Mouse (Mus musculus) cerebellum, adult 9-10 months (tissue): ENCODE measurements around the gene Plagl1.
A peak's percentile ranks its signal among the peaks of the same experiment; 100 is the strongest.
"Not testable (repeated sequence)": the region's sequence is repeated elsewhere in the genome, so short reads cannot be mapped to it uniquely, and the experiment has no call there.

ENCODE experiments used
- DNase-seq: peaks from one replicate; pipeline ENCODE4 v3.0.0; 2022

Plagl1 gene

GRCm38 (mm10) chr10:13060021-13060668 lies at the start of gene Plagl1:
Plagl1 (plus strand) TSS chr10:13060504.
- no peak for DNase-seq

DNA sequence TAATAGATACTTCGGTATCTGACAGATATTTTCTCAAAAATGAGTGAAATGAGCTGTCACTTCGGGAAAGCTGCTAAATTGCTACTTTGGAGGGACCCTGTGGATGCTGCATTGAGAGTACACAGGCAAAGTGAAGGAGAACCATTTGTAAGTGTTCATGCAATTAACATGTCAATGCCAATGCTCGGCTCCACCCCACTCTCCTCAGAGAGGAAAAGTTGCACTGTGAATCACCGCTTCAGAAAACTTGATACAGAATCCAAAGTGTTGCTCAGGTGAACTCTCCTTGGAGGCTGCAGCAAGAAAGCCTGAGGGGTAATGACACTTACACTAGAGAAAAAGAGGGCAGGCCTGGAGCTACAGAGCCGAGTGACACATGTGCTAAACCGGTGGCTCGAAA lies 46.3 kb upstream of the Plagl1 start:
- DNase-seq: no peak

DNA sequence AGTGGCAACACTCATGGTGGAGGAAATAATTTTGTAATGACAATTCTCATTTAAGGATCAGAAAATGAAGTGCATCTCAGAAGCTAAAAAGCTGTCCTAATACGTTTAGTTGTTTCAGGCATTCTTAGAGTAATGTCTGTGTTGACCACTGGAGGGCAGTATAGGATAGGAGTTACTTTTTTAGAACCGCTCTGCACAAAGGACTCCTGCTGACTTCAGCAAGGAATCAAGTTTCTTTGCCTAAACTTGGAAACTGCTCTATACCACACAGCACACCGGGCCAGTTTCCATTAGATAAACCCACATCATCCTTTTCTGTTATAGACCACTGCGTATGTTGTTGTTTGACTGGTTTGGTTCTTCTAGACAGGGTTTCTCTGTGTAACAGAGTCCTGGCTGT lies 43.7 kb upstream of the Plagl1 start:
- peak; percentile 77 for DNase-seq

DNA sequence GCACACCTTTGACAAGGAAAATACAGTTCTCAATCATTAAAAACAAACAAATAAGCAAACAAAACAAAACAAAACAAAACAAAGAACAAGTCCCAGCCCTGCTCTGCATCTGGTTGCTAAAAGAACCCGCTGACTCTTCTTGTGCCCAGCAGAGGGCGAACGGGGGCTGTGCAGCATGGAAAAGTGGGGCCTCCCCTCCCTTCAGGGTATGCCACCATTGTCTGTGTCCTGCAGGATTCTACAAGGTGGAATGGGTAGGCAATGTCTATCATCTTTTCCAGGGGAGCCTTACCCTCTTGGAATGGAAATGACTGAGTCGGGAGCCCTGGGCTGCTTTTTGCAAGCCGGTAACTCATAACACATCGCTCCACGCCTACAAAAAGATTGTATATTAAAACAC lies 41.8 kb upstream of the Plagl1 start:
- DNase-seq: no peak

- no peak for DNase-seq
Measured at GRCm38 (mm10) chr10:13019026-13019425, 41.3 kb upstream of the Plagl1 start.

DNA sequence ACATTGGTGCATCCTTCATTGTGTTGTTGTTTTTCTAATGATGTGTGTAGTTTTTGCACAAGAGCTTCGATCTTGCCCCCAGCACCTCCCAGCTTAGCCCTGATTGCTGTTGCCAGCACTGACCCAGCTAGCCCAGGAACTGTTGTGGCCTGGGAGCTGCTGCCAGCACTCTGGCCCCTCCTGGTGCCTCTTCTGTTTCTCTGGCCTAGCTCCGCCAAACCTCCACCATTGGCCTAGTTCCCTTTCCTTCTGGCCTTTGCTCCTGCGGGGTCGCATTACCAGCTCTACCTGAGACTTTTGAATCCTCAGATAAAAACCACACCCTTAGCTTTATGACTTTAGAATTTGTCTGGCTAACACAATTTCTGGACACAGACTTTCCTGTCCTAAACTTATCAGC lies 38.2 kb upstream of the Plagl1 start:
- DNase-seq: no peak

DNA sequence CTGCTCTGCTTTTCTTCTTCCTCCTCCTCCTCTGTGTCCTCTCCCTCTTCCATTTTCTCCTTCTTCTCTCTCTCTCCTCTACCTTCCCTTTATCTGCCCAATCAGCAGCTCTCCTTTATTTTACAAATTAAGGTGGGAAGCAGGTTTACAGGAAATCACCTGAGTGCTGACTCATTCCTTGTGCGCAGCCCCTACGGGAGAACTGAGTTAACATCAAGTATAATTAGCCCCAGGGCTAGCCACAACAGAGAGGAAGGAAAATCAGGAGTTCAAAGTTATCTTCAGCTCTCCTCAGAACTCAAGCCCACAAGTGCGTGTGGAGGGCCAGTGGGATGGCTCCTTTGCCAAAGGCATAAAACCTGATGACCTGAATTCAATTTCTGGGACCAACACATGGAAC lies 36.3 kb upstream of the Plagl1 start:
- DNase-seq: not testable (repeated sequence)

DNA sequence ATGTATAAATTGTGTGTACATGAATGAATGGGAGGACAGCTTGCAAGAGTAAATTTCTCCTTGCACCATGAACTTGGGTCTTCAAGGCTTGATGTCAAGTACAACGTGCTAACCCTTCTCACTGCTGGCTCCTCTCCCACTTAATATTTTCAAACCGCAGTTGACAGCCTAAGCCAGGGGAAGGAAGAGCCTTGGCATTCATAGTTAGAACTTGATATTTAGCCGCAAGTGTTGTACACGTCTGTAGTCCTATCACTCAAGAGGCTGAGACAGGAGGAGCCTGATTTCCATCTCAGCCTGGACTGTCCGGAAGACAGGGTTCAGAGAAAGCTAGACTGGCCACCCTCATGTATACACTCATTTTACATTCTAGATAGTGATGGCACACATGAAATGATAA lies 32.6 kb upstream of the Plagl1 start:
- no peak for DNase-seq

GRCm38 (mm10) chr10:13028215-13028614 lies 32.1 kb upstream of the Plagl1 start:
- no peak for DNase-seq

- no peak for DNase-seq
Measured at GRCm38 (mm10) chr10:13029416-13029815, 30.9 kb upstream of the Plagl1 start.

- no peak for DNase-seq
Measured at GRCm38 (mm10) chr10:13035270-13035669, 25.0 kb upstream of the Plagl1 start.

DNA sequence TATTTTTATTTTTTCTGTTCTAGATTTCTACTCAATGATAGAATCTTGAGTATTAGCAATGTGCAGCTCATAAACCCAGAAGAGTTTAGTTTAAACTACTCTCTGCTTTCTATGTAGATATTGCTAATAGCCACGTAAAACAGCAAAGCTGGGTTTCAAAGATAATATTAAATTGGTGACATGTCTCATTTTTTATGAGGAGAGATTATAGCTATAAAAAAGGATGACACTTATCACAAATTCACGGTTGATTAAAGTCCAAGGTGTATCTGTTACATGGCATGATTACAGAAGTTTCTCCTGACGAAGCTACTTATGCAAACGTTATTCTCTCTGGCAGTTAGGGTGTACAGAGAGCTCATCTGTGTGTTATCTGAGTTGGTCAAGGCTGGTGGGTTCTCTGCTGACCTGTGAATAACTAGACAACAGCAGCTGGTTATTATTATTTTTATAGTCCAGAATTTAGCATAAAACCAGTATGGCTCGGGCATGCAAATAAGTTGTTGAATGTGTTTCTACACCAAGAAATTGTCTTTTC lies 20.6 kb upstream of the Plagl1 start:
- no peak for DNase-seq

DNA sequence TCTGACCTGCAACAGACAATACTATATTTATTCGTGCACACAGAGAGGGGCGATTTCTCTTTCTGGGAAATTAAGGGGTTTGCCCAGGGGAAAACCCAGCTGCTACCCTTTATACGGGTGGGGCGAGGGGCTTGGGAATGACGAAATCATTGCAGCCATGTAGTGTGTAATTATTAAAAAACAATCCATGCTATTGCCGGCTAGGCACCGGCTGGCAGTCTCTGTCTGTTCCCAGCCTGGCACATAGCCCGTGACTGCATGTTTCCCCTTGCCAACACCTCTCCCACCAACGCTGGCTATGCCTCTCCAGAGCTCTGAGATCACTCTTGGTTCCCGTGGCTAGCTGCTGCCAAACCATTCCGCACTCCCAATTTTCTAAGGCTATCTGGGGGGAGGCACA lies 15.6 kb upstream of the Plagl1 start:
- DNase-seq: no peak

GRCm38 (mm10) chr10:13047816-13048215 lies 12.5 kb upstream of the Plagl1 start:
- no peak for DNase-seq

DNA sequence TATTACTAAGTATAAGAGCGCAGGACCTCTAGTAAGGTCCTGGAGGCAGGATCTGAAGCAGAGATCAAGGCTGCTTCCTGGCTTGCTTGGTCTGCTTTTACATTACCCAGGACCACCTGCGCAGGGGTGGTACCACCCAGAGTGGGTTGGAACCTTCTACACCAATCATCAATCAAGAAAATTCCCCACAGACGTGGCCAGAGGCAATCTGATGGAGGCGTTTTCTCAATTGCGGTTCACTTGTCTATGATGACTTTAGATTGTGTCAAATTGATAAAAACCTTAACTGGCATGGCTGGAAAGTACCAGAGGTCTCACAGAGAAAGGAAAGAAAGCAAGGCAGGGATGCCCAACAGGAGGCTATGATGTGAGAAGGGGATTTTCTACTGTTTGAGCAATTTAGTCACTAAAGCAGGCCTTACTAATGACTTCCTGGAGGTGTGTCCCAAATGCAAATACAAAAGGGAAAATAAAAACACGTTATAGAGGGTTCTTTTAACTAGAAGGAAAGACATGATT lies 3.4 kb upstream of the Plagl1 start:
- no peak for DNase-seq

DNA sequence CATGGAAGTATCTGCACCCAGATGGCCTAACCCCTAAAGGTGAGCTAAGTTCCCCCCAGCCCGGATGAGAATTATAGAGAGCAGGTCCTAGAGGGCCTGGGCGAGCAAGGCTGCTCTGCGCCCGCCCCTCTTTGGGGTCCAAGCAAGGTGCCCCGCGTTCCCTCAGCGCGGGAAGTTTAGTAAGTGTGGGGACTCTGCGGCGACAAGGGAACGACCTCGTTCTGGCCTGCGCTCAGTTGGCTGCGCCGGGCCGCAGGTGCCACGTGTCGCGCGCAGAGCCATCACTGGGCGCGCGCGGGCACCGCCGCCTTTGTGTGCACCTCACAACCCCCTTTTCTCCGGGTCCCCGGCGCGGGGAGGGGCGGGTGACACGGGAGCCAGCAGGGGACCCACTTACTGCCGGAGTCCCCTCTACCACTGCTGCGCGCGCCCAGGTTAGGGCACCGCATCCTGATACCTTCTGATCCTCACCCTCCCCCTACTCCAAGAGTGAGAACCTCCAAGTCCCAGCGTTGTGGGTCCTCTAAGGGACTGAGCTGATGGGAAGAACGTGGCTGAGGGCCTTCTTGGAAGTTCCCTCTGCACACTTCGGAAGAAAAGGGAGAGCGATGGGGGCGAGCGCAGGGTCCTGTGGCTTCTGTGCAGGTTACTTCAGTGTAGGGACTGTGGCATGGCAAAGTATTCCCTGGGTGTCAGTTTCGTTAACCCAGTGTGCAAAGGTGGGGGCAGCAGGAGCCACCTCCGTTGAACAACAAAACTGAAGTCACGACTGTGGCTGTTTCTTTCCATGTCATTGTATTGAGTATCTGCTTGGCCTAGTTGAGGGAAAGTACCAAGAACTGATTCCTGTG lies 742 bp downstream of the Plagl1 start:
- DNase-seq: no peak

GRCm38 (mm10) chr10:13062373-13062772 lies 2.1 kb downstream of the Plagl1 start:
- DNase-seq: no peak

- DNase-seq: no peak
Measured at GRCm38 (mm10) chr10:13063457-13063856, 3.2 kb downstream of the Plagl1 start.

GRCm38 (mm10) chr10:13065129-13065752 lies 4.9 kb downstream of the Plagl1 start:
- DNase-seq: no peak

DNA sequence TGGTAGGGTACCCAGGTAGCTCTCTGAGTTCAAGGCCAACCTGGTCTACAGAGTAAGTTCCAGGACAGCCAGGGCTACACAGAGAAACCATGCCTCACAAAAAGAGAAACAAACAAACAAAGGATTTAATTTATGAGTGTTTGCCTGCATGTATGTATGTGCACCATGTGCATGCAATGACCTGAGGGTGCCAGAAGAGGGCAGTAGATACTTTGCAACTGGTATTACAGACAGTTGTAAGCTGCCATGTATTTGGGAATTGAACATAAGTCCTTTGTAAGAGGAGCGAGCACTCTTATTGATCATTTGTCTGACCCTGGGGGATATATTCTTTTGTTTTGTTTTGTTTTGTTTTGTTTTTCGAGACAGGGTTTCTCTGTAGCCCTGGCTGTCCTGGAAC lies 10.7 kb downstream of the Plagl1 start:
- no peak for DNase-seq

DNA sequence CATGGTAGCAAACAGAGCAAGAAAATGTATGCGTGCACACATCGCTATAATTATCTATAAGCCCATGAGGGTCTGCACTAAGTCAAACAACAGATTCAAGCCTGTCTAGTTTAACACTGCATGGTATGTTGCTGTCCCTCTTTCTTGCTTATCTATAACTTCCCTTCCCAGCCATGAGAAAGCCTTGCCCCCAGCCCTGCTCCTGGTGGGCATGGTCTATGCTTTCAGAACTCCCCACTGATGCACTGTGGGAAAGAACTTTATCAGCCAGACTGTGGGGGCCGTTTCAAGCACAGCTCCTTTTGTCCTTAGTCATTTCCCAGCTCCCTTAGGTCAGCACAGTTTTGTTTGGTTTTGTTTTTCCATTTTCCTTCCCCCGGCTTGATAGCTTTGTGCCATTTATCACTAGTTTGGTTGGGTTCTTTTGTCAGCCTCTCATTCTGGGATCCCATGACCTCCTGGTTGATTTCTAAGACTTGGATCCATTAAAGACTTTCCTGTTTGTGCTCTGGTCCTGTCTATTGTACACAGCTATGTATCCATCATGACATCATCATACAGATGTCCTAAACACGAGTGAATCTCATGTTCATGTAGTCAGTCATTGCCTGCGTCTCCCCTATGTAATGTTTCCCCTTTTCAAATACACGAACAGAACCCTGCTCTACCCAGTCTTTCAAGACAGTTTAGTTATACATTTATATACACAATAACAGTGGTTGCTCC lies 16.7 kb downstream of the Plagl1 start:
- no peak for DNase-seq

DNA sequence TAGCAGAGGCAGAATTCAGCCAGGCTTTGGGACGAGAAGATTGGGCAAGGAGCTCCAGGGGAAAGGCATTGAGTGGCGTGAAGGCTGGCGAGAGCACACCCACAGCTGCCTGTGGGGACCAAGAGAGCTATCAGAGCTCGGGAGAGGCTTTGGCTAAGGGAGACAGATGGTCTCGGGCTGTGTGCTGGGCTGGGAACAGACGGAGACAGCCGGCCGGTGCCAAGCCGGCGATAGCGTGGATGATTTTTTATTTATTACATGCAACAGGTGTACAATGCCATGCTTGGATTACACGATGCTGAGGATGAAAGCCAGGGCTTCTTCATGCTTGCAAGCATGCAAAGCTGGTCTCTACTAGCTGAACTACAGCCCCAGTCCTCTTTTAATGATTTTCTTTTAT lies 22.2 kb downstream of the Plagl1 start:
- DNase-seq: peak; percentile 69
